Mouse (Mus musculus) bone marrow, adult 2 months (tissue): Measurements from ENCODE around the gene Cep41.

Experiments
- CTCF ChIP-seq: fragments of 200-500 bp; IDR thresholded peaks from 2 replicates; pipeline ENCODE4 v1.5.1; 2011; ENCODE audit warnings: low read length, control low read depth; ENCODE audit not compliant: control insufficient read depth, insufficient read depth
- POLR2A ChIP-seq: fragments of 200-500 bp; IDR thresholded peaks from 2 replicates; pipeline ENCODE4 v1.6.1; 2011; ENCODE audit warnings: low read depth, mild to moderate bottlenecking, control low read depth, low read length, borderline replicate concordance; ENCODE audit not compliant: control insufficient read depth

GRCm38 (mm10) chr6:30666043-30666442 is 27.5 kb downstream of the Cep41 start:
- TF ChIP-seq POLR2A = no peak
- TF ChIP-seq CTCF = no peak
